Mouse (Mus musculus) cerebellum, adult 11 months (tissue): ENCODE results near the gene Ugt1a10.

Experiments
- DNase-seq: peaks from one replicate; pipeline ENCODE4 v3.0.0; 2022

Gene Ugt1a10

GRCm38 (mm10) chr1:88257681-88258080 lies 202.5 kb downstream of the Ugt1a10 start:
- DNase-seq = no peak

- no peak for DNase-seq
Measured at GRCm38 (mm10) chr1:88258361-88258760, 203.2 kb downstream of the Ugt1a10 start.

DNA sequence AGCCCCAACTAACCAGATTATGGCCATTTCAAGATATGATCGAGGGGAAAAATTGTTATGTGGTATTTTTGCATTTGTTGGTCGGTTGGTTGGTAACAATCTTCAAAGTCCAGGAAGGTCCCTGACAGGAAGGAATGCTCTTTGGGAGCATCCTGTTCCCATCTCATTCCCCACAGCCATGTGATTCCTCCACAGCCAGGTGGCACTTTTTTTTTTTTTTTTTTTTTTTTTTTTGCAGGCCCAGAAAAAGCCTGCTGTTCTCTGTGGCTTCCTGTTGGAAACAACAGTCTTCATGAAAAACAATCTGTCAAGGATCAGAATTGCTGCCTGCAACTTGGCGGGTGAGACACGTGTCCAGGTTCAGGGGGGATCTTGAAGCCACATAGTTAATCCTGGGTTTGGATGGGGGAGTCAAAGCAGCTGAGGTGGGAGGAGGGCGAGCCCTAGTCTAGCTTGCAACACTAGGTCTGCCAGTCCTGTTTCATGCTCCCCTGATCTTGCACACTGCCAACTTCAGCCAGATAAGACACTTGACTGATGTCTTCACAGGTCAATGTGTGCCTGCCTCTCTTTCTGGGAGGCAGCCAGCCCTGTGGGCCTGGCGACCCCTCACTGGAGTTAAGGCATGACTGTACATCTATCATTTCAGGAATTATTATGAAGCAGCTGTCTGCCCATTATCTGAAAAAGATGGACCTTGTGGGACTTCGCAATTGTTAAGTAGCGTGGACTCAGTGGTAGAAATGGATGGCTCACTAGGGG lies 203.9 kb downstream of the Ugt1a10 start:
- DNase-seq = no peak

- no peak for DNase-seq
Measured at GRCm38 (mm10) chr1:88259643-88260024, 204.4 kb downstream of the Ugt1a10 start.

GRCm38 (mm10) chr1:88260114-88260513 lies 204.9 kb downstream of the Ugt1a10 start:
- no peak for DNase-seq

GRCm38 (mm10) chr1:88260604-88261377 lies 205.6 kb downstream of the Ugt1a10 start:
- no peak for DNase-seq

- DNase-seq = no peak
Measured at GRCm38 (mm10) chr1:88261706-88262105, 206.5 kb downstream of the Ugt1a10 start.

GRCm38 (mm10) chr1:88262255-88262654 lies 207.1 kb downstream of the Ugt1a10 start:
- no peak for DNase-seq

DNA sequence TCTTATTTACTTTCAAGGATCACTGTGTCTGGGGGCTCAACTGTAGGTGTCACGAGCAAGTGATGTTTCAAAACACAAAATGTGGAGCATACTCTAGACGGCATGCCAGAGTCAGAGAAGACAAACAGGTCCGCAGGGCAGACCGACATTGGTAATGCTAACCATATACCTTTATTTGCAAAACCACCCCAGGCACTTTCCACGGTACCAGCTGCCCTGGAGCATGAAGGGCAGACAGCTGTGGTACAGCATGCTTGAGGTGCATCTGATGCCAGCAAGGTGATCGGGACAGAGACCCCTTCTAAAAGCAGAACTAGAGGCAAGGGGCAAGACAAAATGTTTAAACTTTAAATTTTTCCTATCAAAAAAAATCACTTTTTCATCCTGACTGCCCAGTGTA lies 207.8 kb downstream of the Ugt1a10 start:
- DNase-seq = no peak

- no peak for DNase-seq
Measured at GRCm38 (mm10) chr1:88263778-88264177, 208.6 kb downstream of the Ugt1a10 start.

- no peak for DNase-seq
Measured at GRCm38 (mm10) chr1:88264237-88264868, 209.2 kb downstream of the Ugt1a10 start.

DNA sequence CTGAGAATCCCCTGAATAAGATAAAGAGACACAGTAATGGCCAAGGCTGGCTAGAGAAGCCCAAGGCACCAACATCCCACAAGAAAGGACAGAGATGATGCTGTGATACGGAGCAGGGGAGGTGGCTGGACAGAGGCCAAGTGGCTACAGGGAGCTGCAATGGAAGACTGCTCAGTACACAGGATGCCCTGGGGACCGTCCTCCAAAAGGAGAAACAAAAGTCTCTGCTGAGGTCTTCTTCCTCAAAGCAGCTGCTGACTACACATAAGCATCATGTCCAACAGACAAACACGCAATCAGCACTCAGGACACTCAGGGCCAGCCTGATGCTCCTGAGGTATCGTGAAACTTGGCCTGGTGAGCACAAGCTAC lies 209.7 kb downstream of the Ugt1a10 start:
- no peak for DNase-seq

DNA sequence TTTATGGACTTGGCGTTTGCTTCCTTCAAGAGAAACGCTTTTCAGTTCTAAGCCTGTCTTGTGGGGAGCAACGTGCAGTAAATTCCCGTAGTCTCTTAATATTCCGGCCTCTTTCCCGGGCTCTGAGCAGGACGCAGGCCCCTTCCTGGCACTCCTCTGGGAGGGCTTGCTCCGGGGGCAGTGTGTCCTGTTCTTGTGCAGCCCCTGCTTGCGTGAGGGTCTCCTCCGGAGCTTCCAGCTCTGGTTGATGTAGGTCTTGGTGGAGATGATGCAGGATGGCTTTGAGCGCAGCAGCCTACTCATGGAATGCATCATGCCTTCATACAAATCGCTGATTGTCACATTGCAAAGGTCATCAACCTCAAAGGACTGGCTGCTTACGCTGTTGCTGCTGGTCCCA lies 210.9 kb downstream of the Ugt1a10 start:
- DNase-seq = no peak

GRCm38 (mm10) chr1:88267489-88267888 lies 212.3 kb downstream of the Ugt1a10 start:
- DNase-seq = no peak

GRCm38 (mm10) chr1:88268070-88268469 lies 212.9 kb downstream of the Ugt1a10 start:
- DNase-seq = no peak
